Mouse (Mus musculus) hindbrain, postnatal 0 days (tissue): Measurements from ENCODE around the gene Tmem243. TPM values are rescaled to one million over a fixed set of nuclear protein-coding genes. Genes with fewer than 3 reads are reported as not detected.

ENCODE experiments used
- ATAC-seq: fragments of 200-750 bp; cut with Nextera tagmentation; 2 replicates; pipeline ENCODE4 v1.8.0; 2017; ENCODE audit warnings: mild to moderate bottlenecking, moderate TSS enrichment, moderate library complexity
- DNase-seq: peaks from one replicate; pipeline ENCODE4 v3.0.0-alpha.2; 2015; ENCODE audit warnings: low spot score
- H3K27ac ChIP-seq: fragments of 300-500 bp; sonication (generic); 2 replicates; pipeline ENCODE4 v1.5.1; 2014; ENCODE audit warnings: mild to moderate bottlenecking
- H3K27me3 ChIP-seq: fragments of 300-500 bp; sonication (generic); 2 replicates; pipeline ENCODE4 v1.6.1; 2014; ENCODE audit warnings: low read length, mixed read lengths; ENCODE audit not compliant: insufficient read depth
- H3K36me3 ChIP-seq: fragments of 300-500 bp; sonication (generic); 2 replicates; pipeline ENCODE4 v1.6.1; 2014; ENCODE audit warnings: low read length, mixed read lengths; ENCODE audit not compliant: insufficient read depth
- H3K4me1 ChIP-seq: fragments of 300-500 bp; sonication (generic); 2 replicates; pipeline ENCODE4 v1.6.1; 2014; ENCODE audit warnings: antibody characterized with exemption, low read length, mixed read lengths; ENCODE audit not compliant: insufficient read depth
- H3K4me2 ChIP-seq: fragments of 300-500 bp; sonication (generic); 2 replicates; pipeline ENCODE4 v1.6.1; 2014; ENCODE audit warnings: low read depth, mild to moderate bottlenecking, low read length, moderate library complexity, mixed read lengths
- H3K4me3 ChIP-seq: fragments of 300-500 bp; sonication (generic); 2 replicates; pipeline ENCODE4 v1.5.1; 2014; ENCODE audit warnings: low read length
- H3K9ac ChIP-seq: fragments of 300-500 bp; sonication (generic); replicated peaks from 2 replicates; pipeline ENCODE4 v1.6.1; 2014; ENCODE audit warnings: mild to moderate bottlenecking, low read length, moderate library complexity, mixed read lengths
- H3K9me3 ChIP-seq: fragments of 300-500 bp; sonication (generic); 2 replicates; pipeline ENCODE4 v1.6.1; 2016; ENCODE audit warnings: low read length, mixed read lengths
- CTCF ChIP-seq: IDR thresholded peaks from 2 replicates; pipeline ENCODE4 v1.5.1; 2016; ENCODE audit warnings: antibody characterized with exemption, control low read depth, low read depth
- WGBS: fragments of 180-500 bp; shearing (Covaris S2); extraction: QIAGEN DNeasy Blood & Tissue Kit; methylation state at CpG from one replicate; pipeline ENCODE4 v1.1.7; 2014; 5-methylcytosine and 5-hydroxymethylcytosine counted together
- polyA plus RNA-seq: library from polyadenylated mRNA; unstranded; fragments of >200 nt; fragmentation: Nextera tagmentation; extraction: Ambion mirVana; gene quantifications from 2 replicates; pipeline ENCODE4 v1.2.1, GENCODE M21; 2015
- total RNA-seq: library from RNA; depleted of rRNA; stranded (reverse); fragments of >200 nt; gene quantifications from 2 replicates; pipeline ENCODE4 v1.2.3, GENCODE M21; 2014

Gene Tmem243
- total and polyA plus RNA-seq, 2 experiments from 2014 or later = 6.2 to 14.9 TPM

GRCm38 (mm10) chr5:9090493-9091106 is 9.9 kb upstream of the Tmem243 start:
- no peaks in the 10 kb centered on the region for H3K27me3 ChIP-seq
- no peaks in the 10 kb centered on the region for H3K36me3 ChIP-seq
- no peak for TF ChIP-seq CTCF
- no peaks in the 10 kb centered on the region for H3K9me3 ChIP-seq
- no peak overlapping the region for H3K27ac ChIP-seq
- 85% methylated on average over 6 of the region's 6 CpGs for WGBS
- no peak overlapping the region for H3K9ac ChIP-seq
- no peak for ATAC-seq
- H3K4me1 ChIP-seq = no peaks in the 10 kb centered on the region
- no peak overlapping the region for H3K4me2 ChIP-seq
- no peak overlapping the region for H3K4me3 ChIP-seq
- no peak for DNase-seq

GRCm38 (mm10) chr5:9092716-9093115 is 7.8 kb upstream of the Tmem243 start:
- no peak for TF ChIP-seq CTCF
- WGBS = 94% methylated on average over 1 of the region's 1 CpGs
- Histone ChIP-seq H3K4me1 (no peaks in the 10 kb centered on the region), H3K4me3 (no peak overlapping the region), H3K9me3 (no peaks in the 10 kb centered on the region), H3K9ac (no peak overlapping the region), H3K27ac (no peak overlapping the region), H3K27me3 (no peaks in the 10 kb centered on the region), H3K4me2 (no peak overlapping the region), H3K36me3 (no peaks in the 10 kb centered on the region)
- ATAC-seq (no peak), DNase-seq (no peak)

- Histone ChIP-seq H3K36me3 (no peaks in the 10 kb centered on the region), H3K4me2 (no peak overlapping the region), H3K9me3 (no peaks in the 10 kb centered on the region), H3K4me1 (no peaks in the 10 kb centered on the region), H3K4me3 (no peak overlapping the region), H3K9ac (no peak overlapping the region), H3K27me3 (no peaks in the 10 kb centered on the region), H3K27ac (no peak overlapping the region)
- WGBS = 81% methylated on average over 4 of the region's 4 CpGs
- TF ChIP-seq CTCF = no peak
- ATAC-seq (no peak), DNase-seq (no peak)
Observed at GRCm38 (mm10) chr5:9093490-9093889, 7.0 kb upstream of the Tmem243 start.

- Histone ChIP-seq H3K9ac (peak overlapping the region; percentile 56), H3K36me3 (no peaks in the 10 kb centered on the region), H3K27me3 (no peaks in the 10 kb centered on the region), H3K4me1 (no peaks in the 10 kb centered on the region), H3K4me2 (peak overlapping the region; percentile 71), H3K4me3 (peak overlapping the region; percentile 67), H3K9me3 (no peaks in the 10 kb centered on the region), H3K27ac (peak overlapping the region; percentile 64)
- no peak for TF ChIP-seq CTCF
- WGBS = under 1% methylated on average over 75 of the region's 83 CpGs
- ATAC-seq (peak; percentile 82), DNase-seq (peak; percentile 55)
Observed at GRCm38 (mm10) chr5:9100849-9101801, 657 bp downstream of the Tmem243 start.

GRCm38 (mm10) chr5:9102696-9103095 is 2.2 kb downstream of the Tmem243 start:
- H3K36me3 ChIP-seq = no peaks in the 10 kb centered on the region
- ATAC-seq = no peak
- no peaks in the 10 kb centered on the region for H3K4me1 ChIP-seq
- DNase-seq = no peak
- 90% methylated on average over 2 of the region's 2 CpGs for WGBS
- no peak overlapping the region for H3K27ac ChIP-seq
- H3K27me3 ChIP-seq = no peaks in the 10 kb centered on the region
- H3K4me3 ChIP-seq = no peak overlapping the region
- no peak overlapping the region for H3K9ac ChIP-seq
- no peak for TF ChIP-seq CTCF
- no peak overlapping the region for H3K4me2 ChIP-seq
- no peaks in the 10 kb centered on the region for H3K9me3 ChIP-seq

GRCm38 (mm10) chr5:9103958-9104357 is 3.5 kb downstream of the Tmem243 start:
- DNase-seq (no peak), ATAC-seq (no peak)
- Histone ChIP-seq H3K27me3 (no peaks in the 10 kb centered on the region), H3K27ac (no peak overlapping the region), H3K4me3 (no peak overlapping the region), H3K4me1 (no peaks in the 10 kb centered on the region), H3K4me2 (no peak overlapping the region), H3K9me3 (no peaks in the 10 kb centered on the region), H3K36me3 (no peaks in the 10 kb centered on the region), H3K9ac (no peak overlapping the region)
- 81% methylated on average over 8 of the region's 8 CpGs for WGBS
- TF ChIP-seq CTCF = no peak
